Mouse (Mus musculus): Measurements from ENCODE around the gene Tlx2.

GRCm38 (mm10) chr6:83068706-83069487, 1.2 kb downstream of the Tlx2 start:
- no peak for TF ChIP-seq CTCF (IDR thresholded peaks at IDR 0.05; ENCODE audit: control insufficient read depth, insufficient read depth, insufficient read length)
- TF ChIP-seq MAX (IDR thresholded peaks at IDR 0.05): no peak
- TF ChIP-seq MYOD1 (IDR thresholded peaks at IDR 0.05; ENCODE audit: control insufficient read depth, insufficient read length, low read depth): no peak
- TF ChIP-seq CEBPB (IDR thresholded peaks at IDR 0.05; ENCODE audit: low read depth): no peak
- TF ChIP-seq USF1 (IDR thresholded peaks at IDR 0.05; ENCODE audit: low read depth): no peak
- no peak for TF ChIP-seq MYOG (IDR thresholded peaks at IDR 0.05; ENCODE audit: control insufficient read depth, extremely low read depth, insufficient read length)

Measured in C2C12 (cell line).